Mouse (Mus musculus): ENCODE results near the gene Tspan14. TPM values are rescaled to one million over a fixed set of nuclear protein-coding genes. Genes with fewer than 3 reads are reported as not detected.

Tspan14 gene
- polyA plus RNA-seq, 1 experiment from 2014 or later, result 72.3 TPM

DNA sequence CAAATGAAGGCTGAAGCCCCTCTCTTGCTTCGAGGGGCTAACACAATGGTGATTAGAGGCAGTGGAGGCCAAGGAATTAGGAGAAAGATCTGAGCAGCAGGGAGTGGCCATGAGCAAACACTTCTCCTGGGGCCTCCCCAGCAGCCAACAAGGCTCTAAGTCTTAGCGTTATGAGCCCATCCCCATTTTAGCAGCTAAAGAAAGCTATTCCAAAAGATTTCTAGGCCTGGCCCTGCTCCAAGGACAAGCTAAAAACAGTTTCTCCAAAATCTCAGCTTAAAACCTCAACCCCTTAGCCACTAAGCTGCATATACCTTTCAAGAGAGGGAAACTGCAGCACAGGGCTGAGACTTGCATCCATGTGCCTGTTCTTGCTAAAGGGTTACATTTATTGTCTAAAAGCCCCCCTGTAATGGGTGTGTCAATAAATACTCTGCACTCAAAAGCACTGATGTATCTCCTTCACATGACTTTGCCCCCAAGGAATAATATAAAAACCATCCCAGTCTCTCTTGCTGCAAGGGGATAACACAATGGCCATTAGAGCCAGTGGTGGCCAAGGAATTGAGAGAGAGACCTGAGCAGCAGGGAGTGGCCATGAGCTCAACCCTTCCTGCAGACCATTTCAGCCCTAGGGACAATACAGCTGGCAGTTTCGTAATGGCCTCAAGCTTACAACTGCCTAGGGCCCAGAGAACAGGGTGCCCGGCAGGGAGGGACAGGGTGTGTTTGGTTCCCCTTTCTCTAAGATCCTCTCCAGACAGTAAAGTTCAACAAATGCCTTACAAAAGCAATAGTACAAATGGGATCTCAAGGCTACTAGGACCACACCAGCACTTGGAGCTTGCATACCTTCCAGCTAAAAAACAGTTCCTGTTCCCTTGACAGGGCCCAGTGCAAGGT lies 8.3 kb downstream of the Tspan14 start:
- Histone ChIP-seq H3K4me3 (replicated peaks) (no peak overlapping the region), H3K4me2 (peak overlapping the region; percentile 17), H3K4me1 (peaks cover 66% of the 10 kb centered on the region), H3K9me3 (no peaks in the 10 kb centered on the region), H3K36me3 (no peaks in the 10 kb centered on the region), H3K9ac (no peak overlapping the region), H3K27me3 (replicated peaks) (no peaks in the 10 kb centered on the region), H3K27ac (peak overlapping the region; percentile 90)
- ATAC-seq (ENCODE audit: insufficient read depth, low FRiP score, low read depth), result no peak
- WGBS, result 36% methylated on average over 4 of the region's 4 CpGs

DNA sequence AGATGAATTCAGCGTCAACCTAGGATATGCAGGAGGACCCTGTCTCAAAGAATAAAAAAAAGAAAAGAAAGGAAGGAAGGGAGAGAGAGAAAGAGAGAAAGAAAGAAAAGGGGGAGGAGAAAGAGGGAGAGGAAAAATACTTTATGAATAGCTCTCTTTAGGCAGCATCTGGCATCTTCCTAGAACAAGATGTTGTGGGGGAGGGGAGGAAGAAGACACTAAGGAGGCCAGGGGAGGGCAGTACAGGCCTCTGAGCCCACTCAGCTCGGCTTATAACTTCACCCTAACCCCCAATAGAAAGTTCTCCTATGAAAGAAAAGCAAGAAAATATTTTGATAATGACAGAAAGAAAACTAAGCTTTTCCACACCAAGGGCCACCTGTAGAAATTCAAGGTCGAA lies 9.0 kb downstream of the Tspan14 start:
- no peak overlapping the region for H3K9ac ChIP-seq
- no peaks in the 10 kb centered on the region for H3K36me3 ChIP-seq
- H3K27ac ChIP-seq, result peak overlapping the region; percentile 90
- WGBS, result 43% methylated on average over 3 of the region's 3 CpGs
- peaks cover 68% of the 10 kb centered on the region for H3K4me1 ChIP-seq
- H3K4me2 ChIP-seq, result peak overlapping the region; percentile 17
- no peaks in the 10 kb centered on the region for H3K27me3 ChIP-seq (replicated peaks)
- no peak for ATAC-seq (ENCODE audit: insufficient read depth, low FRiP score, low read depth)
- H3K4me3 ChIP-seq (replicated peaks), result no peak overlapping the region
- H3K9me3 ChIP-seq, result no peaks in the 10 kb centered on the region

- peak; percentile 84 for ATAC-seq (ENCODE audit: insufficient read depth, low FRiP score, low read depth)
- 34% methylated on average over 13 of the region's 13 CpGs for WGBS
- Histone ChIP-seq H3K9me3 (no peaks in the 10 kb centered on the region), H3K4me2 (peak overlapping the region; percentile 27; the same call in 1 of the 2 replicates), H3K27ac (peak overlapping the region; percentile 90), H3K36me3 (no peaks in the 10 kb centered on the region), H3K27me3 (replicated peaks) (no peaks in the 10 kb centered on the region), H3K4me3 (replicated peaks) (no peak overlapping the region), H3K4me1 (peaks cover 59% of the 10 kb centered on the region), H3K9ac (no peak overlapping the region)
Measured at GRCm38 (mm10) chr14:40956252-40957146, 10.1 kb downstream of the Tspan14 start.

DNA sequence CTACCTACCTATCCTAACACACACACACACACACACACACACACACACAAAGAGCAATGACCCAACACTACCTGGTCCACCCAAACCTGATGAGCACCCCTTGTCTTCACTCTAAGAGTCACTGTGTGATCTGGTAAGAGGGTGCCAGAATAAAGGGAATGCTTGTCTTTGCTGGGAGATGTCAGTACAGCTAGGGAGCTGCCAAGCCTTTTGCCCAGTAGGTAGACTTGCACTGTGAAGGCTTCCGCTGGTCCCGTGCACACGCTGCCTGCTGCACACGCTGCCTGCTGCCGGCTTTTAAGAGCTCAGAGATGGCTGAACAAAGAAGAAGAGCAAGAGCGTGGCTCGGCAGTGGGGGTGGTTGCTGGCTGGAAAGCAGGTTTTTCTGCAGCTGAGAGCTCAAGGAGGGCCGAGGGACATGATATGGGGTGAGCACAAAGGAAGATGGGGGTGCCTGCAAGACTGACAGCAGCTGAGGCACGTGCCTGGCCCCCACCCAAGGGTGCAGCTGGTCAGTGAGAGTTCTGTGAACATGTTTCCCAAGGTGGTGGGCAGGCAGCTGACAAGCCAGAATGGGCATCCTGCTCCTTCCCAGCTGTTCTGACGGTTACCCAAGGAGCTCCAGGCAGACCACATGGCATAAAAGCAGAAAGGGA lies 10.9 kb downstream of the Tspan14 start:
- WGBS, result 35% methylated on average over 10 of the region's 10 CpGs
- Histone ChIP-seq H3K27me3 (replicated peaks) (no peaks in the 10 kb centered on the region), H3K4me3 (replicated peaks) (no peak overlapping the region), H3K4me2 (peak overlapping the region; percentile 27), H3K36me3 (no peaks in the 10 kb centered on the region), H3K4me1 (peaks cover 61% of the 10 kb centered on the region), H3K9me3 (no peaks in the 10 kb centered on the region), H3K27ac (peak overlapping the region; percentile 90), H3K9ac (no peak overlapping the region)
- peak; percentile 5; the same call in 1 of the 2 replicates for ATAC-seq (ENCODE audit: insufficient read depth, low FRiP score, low read depth)

- ATAC-seq (ENCODE audit: insufficient read depth, low FRiP score, low read depth), result no peak
- 59% methylated on average over 1 of the region's 1 CpGs for WGBS
- H3K27ac ChIP-seq, result peak overlapping the region; percentile 90
- no peaks in the 10 kb centered on the region for H3K27me3 ChIP-seq (replicated peaks)
- no peak overlapping the region for H3K9ac ChIP-seq
- no peak overlapping the region for H3K4me2 ChIP-seq
- no peak overlapping the region for H3K4me3 ChIP-seq (replicated peaks)
- H3K36me3 ChIP-seq, result no peaks in the 10 kb centered on the region
- no peaks in the 10 kb centered on the region for H3K9me3 ChIP-seq
- H3K4me1 ChIP-seq, result peaks cover 62% of the 10 kb centered on the region
Measured at GRCm38 (mm10) chr14:40955146-40955545, 11.5 kb downstream of the Tspan14 start.

DNA sequence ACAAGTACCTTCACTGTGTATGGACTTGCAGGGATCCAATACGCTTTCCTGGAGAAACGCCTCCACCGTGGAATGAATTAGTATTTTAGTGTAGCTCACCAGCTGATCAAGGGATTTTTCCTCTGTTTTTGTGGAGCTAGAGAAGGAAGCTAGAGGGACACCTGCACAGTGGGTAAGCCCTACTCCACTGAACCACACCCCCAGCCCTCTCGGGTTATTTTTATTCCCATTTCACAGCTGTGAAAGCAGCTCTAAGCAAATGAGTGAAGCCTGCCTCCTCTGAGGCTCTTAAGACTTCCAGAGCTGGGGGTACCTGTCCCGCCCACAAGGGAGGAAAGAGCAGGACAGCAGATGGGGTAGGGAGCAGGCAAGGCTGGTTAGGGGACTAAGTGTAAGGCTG lies 13.2 kb downstream of the Tspan14 start:
- 69% methylated on average over 5 of the region's 5 CpGs for WGBS
- Histone ChIP-seq H3K4me3 (replicated peaks) (no peak overlapping the region), H3K9ac (no peak overlapping the region), H3K27me3 (replicated peaks) (no peaks in the 10 kb centered on the region), H3K4me2 (no peak overlapping the region), H3K9me3 (no peaks in the 10 kb centered on the region), H3K36me3 (no peaks in the 10 kb centered on the region; the same call in 1 of the 2 replicates), H3K4me1 (peaks cover 58% of the 10 kb centered on the region), H3K27ac (no peak overlapping the region)
- ATAC-seq (ENCODE audit: insufficient read depth, low FRiP score, low read depth), result no peak

DNA sequence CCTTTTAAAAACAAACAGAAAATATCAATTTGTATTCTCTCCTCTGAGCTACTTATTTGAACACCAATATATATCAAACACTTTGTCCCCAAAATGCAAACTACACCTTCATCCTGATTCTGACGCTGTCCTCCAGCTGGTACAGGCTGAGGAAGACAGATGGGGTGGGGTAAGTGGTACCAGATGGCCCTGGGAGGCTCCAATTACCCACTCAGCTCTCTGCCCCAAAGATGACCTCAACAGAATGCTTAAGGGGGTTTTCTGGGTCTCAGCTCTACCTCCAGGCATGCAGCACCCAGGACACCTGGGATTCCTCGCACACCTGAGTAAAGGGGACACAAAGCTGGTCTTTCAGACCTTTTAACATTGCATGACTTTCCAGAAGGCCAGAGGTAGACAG lies 13.9 kb downstream of the Tspan14 start:
- ATAC-seq (ENCODE audit: insufficient read depth, low FRiP score, low read depth), result no peak
- H3K9ac ChIP-seq, result no peak overlapping the region
- 48% methylated on average over 2 of the region's 2 CpGs for WGBS
- no peak overlapping the region for H3K27ac ChIP-seq
- no peak overlapping the region for H3K4me3 ChIP-seq (replicated peaks)
- no peaks in the 10 kb centered on the region for H3K27me3 ChIP-seq (replicated peaks)
- no peaks in the 10 kb centered on the region; the same call in 1 of the 2 replicates for H3K36me3 ChIP-seq
- no peaks in the 10 kb centered on the region for H3K9me3 ChIP-seq
- H3K4me1 ChIP-seq, result peaks cover 58% of the 10 kb centered on the region
- no peak overlapping the region for H3K4me2 ChIP-seq

DNA sequence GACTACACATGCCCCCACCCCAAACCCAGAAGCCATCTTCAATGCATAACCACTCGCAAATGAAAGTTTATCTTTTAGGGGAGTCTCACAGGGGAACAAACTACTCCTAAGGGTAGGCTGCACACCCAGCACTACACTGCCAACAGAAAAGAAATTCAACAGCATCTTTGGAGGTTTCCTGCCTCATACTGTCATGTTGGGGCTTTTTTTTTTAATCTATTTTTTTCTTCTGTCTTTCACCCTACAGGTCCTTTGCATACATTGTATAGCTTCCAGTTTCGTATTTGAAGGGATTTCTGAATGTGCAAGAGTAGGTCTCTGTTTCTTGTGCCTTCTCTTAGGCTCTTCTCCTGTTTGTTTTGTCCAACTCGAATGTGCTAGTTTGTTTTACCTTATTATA lies 14.3 kb downstream of the Tspan14 start:
- H3K4me2 ChIP-seq, result no peak overlapping the region
- no peak for ATAC-seq (ENCODE audit: insufficient read depth, low FRiP score, low read depth)
- no peak overlapping the region for H3K9ac ChIP-seq
- 66% methylated on average over 3 of the region's 3 CpGs for WGBS
- no peaks in the 10 kb centered on the region for H3K9me3 ChIP-seq
- H3K27me3 ChIP-seq (replicated peaks), result no peaks in the 10 kb centered on the region
- H3K27ac ChIP-seq, result no peak overlapping the region
- H3K4me3 ChIP-seq (replicated peaks), result no peak overlapping the region
- H3K4me1 ChIP-seq, result peaks cover 58% of the 10 kb centered on the region
- H3K36me3 ChIP-seq, result no peaks in the 10 kb centered on the region; the same call in 1 of the 2 replicates

DNA sequence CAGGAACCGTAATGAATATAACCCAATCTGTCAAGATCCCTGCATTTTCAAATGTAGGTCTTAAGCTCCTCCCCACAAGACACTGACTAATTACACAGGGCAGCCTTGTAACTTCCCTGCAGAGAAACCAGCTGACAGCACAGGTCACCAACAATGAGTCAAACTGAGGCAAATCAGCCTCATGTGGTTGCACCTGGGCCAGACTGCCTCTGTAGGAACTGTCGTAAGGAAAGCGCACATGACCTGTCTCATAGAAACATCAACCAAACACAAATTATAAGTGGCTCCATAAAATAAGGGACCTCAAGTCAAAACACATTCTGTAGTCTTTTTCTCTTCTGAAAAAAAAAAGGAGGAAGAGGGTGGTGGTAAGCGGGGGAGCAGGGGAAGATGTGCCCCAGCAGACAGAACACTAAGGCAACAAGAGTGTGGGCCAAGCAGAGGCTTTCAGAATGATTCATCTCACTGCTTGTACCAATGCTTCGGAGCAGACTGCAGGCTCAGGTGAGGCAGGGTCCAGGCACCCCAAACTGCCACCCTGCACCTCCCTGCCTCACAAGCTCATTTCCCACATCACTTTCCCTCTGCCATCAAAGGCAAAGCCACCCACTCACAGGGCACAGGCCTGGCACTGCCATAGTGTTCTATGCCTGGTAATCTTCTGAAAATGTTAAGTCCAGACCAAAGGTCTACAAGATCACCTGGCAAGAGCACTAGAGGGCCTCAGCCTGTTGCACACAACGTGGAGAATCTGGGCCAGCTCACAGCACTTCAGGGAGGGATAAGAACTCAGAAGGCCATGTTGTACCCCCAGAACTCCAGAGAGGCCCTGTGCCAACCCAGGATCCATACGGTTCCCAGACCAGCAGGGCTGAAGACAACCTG lies 16.6 kb downstream of the Tspan14 start:
- no peaks in the 10 kb centered on the region for H3K9me3 ChIP-seq
- H3K4me2 ChIP-seq, result no peak overlapping the region
- H3K4me1 ChIP-seq, result peaks cover 38% of the 10 kb centered on the region
- 70% methylated on average over 7 of the region's 7 CpGs for WGBS
- H3K9ac ChIP-seq, result no peak overlapping the region
- no peak for ATAC-seq (ENCODE audit: insufficient read depth, low FRiP score, low read depth)
- no peaks in the 10 kb centered on the region for H3K27me3 ChIP-seq (replicated peaks)
- no peak overlapping the region for H3K4me3 ChIP-seq (replicated peaks)
- peak overlapping the region; percentile 90; the same call in 1 of the 2 replicates for H3K27ac ChIP-seq
- no peaks in the 10 kb centered on the region; the same call in 1 of the 2 replicates for H3K36me3 ChIP-seq

GRCm38 (mm10) chr14:40949047-40949446 lies 17.6 kb downstream of the Tspan14 start:
- H3K36me3 ChIP-seq, result no peaks in the 10 kb centered on the region; the same call in 1 of the 2 replicates
- H3K9me3 ChIP-seq, result no peaks in the 10 kb centered on the region
- no peaks in the 10 kb centered on the region for H3K27me3 ChIP-seq (replicated peaks)
- H3K9ac ChIP-seq, result no peak overlapping the region
- H3K4me3 ChIP-seq (replicated peaks), result no peak overlapping the region
- peaks cover 34% of the 10 kb centered on the region for H3K4me1 ChIP-seq
- peak overlapping the region; percentile 90 for H3K27ac ChIP-seq
- no peak overlapping the region for H3K4me2 ChIP-seq
- no peak for ATAC-seq (ENCODE audit: insufficient read depth, low FRiP score, low read depth)
- WGBS, result 66% methylated on average over 3 of the region's 3 CpGs

DNA sequence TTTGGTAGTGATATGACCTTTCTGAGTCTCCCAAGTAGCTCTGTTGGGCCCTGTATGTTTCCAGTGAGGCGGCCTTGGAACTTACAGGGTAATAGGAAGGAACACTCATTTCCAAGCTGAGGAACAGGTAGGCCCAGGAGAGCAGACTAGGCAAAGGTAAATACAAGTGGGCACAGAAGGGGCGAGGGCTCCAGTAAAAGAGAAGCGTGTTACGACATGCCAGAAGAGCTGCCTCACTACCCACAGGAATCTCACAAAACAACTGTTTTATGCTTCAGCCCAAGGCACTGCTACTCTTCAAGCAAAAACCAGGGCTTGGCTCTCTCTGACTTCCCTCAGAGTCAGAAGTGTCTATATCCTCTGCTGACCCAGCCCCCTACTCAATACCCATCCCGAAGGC lies 18.1 kb downstream of the Tspan14 start:
- no peak overlapping the region for H3K4me2 ChIP-seq
- H3K4me3 ChIP-seq (replicated peaks), result no peak overlapping the region
- 80% methylated on average over 5 of the region's 5 CpGs for WGBS
- H3K36me3 ChIP-seq, result no peaks in the 10 kb centered on the region; the same call in 1 of the 2 replicates
- H3K27me3 ChIP-seq (replicated peaks), result no peaks in the 10 kb centered on the region
- H3K9ac ChIP-seq, result no peak overlapping the region
- peak overlapping the region; percentile 90 for H3K27ac ChIP-seq
- peaks cover 34% of the 10 kb centered on the region for H3K4me1 ChIP-seq
- no peaks in the 10 kb centered on the region for H3K9me3 ChIP-seq
- ATAC-seq (ENCODE audit: insufficient read depth, low FRiP score, low read depth), result no peak; the same call in 1 of the 2 replicates

Data from stomach, embryonic 15.5 days (tissue).